Mouse (Mus musculus) c-Kit-positive CD71-positive TER-119-negative erythroid progenitor cells, embryonic 14.5 days (primary cell): Measurements from ENCODE around the gene Ppp1r2.
A peak's percentile ranks its signal among the peaks of the same experiment; 100 is the strongest.

Source experiments
- DNase-seq: peaks from one replicate; pipeline ENCODE4 v3.0.0-alpha.2; 2013; ENCODE audit warnings: low read depth

Ppp1r2 gene

DNA sequence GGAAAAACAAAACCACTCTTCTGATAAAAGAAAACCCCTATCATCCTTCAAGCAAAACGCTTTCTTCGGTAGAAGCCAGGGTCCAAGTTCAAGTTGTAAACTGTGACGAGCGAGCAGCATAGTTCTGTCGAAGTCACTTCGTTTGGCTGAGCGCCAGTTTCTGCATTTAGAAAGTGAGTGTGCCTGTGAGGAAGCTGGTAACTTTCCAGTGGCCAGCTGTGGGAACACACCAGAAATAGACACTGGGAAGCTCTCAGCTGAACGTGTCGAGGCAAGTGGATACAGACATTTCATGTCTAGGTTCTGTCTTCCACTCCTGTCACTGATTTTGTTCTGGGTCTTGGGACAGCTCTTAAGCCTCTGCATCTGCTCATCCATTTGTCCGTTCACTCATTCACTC is 15.2 kb upstream of the Ppp1r2 start:
- no peak for DNase-seq

DNA sequence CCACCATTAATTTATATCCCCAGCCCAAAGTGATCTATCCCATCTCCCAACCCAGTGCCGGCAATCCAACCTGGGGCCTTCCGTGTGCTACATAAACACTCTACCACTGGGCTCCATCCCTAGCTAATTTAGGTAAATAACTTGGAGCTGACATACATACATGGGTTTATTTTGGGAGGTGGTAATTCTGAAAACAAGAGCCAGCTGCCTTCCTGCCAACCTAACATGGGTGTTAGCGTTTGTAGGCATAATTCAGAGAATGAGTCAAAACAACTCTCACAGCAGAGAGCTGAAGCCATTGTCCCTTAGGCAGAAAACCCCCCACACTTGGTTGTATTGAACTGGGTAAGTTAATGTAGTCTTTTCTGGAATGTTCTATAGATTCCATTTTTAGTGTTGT is 12.6 kb upstream of the Ppp1r2 start:
- DNase-seq = no peak

DNA sequence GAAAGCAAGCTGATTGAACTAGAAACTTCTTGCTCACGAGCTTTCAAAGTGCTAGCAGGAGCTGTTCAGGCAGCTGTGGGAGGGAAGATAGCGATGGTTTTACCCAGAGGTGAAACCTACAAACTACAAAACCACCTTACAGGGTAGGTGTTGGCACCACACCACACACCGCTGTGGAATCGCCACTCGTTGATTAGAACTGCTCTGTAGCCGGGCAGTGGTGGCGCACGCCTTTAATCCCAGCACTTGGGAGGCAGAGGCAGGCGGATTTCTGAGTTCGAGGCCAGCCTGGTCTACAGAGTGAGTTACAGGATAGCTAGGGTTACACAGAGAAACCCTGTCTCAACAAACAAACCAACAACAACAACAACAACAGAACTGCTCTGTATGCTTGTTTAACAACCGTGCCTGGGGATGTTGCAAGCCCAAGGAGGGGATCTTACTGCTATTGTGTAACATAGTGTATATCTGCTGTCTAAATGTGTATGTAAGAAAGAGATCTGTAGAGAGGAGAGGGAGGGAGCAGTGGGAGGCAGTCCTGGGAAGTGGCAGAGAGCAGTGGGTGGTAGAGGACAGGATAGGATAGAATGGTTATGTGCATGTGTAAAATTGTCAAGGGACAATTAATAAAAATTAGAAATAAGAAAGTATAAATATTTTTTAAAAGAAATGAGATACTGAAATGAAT is 11.9 kb upstream of the Ppp1r2 start:
- DNase-seq = no peak

DNA sequence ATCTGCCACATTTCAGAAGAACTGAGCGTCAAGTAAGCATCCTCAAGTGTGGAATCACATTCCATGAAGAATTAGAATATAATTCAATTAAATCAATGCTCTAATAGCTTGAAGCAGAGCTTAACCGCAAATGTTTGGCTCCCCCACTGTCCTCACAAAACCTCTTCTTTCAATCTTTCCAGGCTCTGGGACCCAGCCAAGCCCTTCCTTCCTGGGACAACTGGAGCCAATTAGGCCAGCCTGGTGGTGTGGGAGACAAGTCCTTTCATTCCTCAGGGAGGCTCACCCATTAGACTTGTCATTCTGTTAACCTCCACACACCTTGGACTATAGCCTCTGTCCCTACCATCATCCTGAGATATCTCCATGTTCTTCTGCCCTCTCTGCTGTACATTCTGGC is 6.9 kb upstream of the Ppp1r2 start:
- no peak for DNase-seq

DNA sequence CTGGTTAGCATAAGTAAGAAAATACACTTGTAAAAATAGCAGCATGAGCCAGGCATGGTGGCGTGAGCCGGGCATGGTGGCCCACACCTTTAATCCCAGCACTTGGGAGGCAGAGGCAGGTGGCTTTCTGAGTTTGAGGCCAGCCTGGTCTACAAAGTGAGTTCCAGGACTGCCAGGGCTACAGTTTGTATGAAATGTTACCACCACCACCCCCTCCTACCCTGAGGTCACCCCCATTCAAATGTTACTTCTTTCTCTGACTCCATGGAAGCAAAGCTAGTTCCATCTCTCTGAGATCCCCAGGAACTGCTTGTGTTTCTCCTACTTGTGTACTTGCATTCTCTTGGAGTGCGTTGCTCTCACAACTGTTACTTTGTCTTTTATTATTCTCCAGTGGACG is 5.1 kb upstream of the Ppp1r2 start:
- DNase-seq = no peak

DNA sequence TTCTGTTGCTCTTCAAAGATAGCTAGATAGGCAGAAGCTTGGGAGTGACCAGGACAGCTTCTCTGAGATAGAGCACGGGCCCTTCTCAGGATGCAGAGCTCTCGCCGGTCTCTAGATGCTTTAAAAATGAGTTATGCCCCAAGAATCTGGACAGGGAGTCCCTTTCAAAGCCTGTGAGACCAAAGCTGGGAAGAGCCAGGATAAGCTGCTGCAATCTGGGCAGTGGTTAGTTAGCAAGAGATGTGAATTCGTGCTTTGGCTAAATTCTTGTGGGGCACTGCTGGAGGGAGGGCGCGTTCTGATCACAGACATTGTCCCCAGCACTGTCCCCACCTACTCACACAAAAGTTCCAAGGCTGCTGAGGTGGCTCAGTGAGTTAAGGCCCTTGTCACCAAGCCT is 3.5 kb upstream of the Ppp1r2 start:
- no peak for DNase-seq

DNA sequence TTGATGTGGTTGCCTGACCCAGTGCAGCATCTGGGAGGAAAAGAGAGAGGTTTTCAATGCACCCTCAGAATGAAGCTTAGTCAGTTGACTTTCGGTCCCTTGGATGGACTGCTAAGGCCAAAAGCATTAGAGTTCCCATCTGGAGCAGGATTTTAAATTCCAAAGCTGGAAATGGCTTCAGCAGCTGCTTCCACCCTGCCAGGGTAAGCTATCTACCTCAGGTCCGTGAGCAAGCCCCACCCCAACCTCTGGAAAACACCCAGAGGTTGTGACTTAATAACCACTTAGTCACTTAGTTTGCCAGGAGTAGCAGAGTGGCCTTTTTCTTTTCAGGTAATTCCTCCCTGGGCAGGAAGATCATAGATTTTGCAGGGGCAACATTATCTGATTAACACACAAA is 3.0 kb upstream of the Ppp1r2 start:
- no peak for DNase-seq

DNA sequence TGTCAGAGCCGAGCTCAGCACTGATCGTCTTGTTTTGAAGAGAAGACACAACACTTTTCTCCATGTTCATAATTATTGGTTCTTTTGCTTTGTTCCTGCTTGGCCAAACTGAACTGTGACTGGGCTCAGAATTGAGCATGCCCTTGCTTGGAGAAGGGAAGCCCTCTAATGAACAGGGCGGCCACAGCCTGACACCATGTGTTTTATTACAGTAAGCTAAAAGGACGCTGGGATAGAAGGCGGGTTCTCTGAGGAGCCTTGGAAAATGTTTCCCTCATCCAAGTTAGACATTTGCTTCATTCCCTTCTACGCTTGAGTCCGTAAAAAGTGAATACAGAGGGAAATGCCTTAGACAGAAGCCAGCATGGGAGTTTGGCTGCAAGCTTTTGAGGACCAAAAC is 1.9 kb upstream of the Ppp1r2 start:
- DNase-seq = no peak

DNA sequence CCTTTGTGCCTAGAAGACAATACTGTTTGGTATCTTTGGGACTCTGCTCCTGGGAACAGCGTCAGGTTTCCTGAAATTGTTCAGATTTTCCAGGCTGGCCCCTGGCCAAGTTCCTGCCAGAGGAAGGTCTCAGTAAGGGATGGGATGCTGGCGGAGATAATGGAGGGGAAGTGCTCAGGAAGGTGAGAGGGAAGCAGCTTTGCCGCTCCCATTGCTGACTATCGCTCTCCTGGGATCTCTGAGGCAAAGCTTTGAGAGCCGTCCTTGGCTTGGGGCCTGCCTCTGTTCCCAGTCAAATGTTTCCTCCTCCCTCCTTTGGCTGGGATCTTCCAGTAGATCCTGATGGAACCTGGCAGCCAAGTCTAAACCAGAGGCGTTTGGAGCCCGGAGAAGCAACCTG is 1.5 kb upstream of the Ppp1r2 start:
- DNase-seq = no peak

DNA sequence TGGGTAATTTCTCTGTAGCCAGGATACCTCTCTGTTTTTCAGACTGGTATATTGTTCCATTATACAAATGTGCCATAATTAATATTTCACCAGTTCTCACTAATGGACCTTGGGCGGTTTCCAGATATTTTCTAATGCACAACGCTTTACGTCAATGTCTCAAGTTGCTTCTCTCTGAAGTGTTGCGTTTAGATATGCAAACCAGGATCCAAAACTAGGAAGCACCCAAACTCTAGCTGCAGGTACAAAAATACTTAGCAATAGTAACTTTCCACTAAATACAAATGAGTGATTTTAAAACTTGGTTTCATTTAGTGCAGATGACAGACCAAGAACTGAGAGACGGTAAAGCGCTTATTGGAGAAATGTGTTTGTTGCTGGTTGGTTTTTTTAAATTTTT is 993 bp downstream of the Ppp1r2 start:
- peak; percentile 37 for DNase-seq

DNA sequence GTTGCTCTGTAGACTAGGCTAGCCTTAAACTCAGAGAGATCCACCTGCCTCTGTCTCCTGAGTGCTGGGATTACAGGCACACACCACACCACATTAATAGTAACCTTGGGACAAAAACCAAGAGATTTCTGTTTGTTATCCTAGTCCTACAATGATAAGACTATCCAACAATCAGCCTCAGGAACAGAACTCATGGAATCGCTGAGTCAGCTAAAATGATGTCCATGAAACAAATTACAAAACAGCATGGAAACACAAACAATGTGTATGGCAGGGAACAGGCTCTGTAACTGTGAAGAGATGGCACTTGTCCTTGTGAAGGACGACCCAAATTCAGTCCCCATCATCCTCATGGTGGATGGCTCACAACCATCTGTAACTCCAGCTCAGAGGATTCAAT is 8.4 kb downstream of the Ppp1r2 start:
- DNase-seq = no peak

DNA sequence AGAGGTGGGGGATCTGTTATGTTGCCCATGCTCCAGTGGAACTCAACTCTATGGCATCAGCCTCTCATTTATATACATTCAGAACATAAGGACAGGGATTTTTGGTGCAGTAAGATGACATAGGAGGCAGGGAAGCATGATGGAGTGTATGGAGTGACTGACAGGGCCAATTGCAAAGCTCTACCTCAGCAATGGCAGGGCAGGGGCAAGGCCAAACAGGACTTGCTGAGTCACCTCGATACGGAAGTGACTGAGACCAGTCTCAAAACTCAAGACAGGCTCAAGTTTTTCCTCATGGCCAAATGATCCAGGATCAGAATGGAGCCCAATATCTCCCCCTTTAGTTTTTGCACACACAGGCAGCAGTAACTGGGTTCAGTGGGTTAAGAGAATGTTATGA is 18.9 kb downstream of the Ppp1r2 start:
- no peak for DNase-seq

DNA sequence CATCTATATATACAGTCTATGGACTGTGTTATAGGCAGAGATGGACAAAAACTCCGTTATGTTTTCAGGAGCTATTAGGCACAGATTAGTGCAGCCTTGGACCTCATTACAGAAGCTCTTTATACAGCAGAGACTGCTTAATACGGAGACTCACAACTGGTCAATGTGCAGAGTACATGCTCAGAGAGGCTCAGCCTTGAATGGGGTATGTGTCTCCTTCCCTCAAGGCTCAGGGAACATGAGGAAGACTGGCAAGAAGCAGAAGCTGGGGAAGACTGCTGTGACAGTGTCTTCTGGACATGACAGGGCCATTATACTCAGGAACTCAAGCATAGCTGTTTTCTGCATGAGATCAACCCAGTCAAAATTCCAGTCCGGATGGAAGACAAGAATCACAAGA is 19.4 kb downstream of the Ppp1r2 start:
- DNase-seq = no peak

DNA sequence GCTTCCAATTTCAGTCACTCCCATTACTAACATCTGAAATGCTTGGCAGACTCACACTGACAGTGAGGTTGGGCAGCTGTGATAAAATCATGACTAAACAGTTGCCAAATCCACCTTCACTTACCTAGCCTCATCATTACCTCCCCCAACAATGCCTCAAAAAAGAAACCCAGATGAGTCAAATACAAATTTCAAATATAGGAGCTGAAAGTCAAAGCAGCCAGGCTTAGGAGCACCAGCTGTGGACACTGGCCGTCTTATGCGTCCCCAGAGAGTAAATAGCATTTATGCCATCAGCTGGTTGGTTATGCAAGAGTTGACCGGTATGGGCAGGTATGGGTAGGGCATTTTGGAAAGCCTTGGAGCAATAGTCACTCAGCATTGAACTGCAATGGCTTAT is 25.7 kb downstream of the Ppp1r2 start:
- DNase-seq = no peak

DNA sequence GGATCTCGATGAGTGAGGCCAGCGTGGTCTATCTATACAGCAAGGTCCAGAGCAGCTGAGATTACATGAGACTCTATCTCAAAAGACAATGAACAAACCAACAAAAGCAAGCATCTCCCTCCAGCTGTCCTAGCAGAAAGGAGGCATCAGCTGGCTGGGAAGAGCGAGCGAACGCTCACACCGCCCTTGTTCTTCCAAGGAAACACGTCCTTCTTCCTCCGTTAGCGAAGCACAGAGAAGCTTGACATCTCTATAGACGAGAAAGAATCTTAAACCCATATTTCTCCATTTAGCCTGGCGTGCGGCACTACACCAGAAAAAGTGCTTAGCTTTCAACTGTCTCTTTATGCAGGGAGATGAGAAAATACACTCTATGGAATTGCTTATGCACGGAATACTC is 26.4 kb downstream of the Ppp1r2 start:
- DNase-seq = no peak

DNA sequence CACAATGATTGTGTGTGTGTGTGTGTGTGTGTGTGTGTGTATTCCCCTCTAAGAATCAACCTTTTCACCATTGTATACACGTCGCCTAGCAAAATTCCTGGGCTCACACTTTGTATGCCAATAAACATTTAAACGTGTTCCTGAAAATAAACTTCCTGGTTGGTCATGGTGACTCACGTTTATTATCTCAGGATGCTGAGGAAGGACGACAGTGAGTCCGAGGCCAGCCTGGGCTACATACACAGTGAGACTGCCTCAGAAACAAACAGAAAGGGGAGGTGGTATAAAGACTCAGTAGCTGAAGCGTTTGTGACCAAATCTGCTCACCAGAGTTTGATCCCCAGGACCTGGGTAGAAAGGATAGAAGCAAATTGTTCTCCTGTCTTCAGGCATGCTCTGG is 27.6 kb downstream of the Ppp1r2 start:
- DNase-seq = no peak

DNA sequence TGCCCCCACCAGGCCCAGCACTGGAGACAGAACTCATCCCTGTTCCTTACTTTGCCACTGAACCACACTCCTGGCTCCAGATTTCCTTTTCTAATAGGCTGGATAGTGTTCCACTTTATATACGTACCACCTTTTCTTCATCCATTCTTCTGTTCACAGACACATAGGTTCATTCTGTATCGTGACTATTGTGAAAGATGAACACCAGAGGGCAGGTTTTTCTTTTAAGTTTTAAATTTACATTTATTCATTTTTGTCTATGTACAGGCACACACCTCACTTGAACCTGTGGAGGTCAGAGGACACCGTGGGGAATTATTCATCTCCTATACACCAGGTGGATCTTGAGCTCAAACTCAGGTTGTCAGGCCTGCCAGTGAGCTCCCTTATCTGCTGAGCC is 31.0 kb downstream of the Ppp1r2 start:
- no peak for DNase-seq

DNA sequence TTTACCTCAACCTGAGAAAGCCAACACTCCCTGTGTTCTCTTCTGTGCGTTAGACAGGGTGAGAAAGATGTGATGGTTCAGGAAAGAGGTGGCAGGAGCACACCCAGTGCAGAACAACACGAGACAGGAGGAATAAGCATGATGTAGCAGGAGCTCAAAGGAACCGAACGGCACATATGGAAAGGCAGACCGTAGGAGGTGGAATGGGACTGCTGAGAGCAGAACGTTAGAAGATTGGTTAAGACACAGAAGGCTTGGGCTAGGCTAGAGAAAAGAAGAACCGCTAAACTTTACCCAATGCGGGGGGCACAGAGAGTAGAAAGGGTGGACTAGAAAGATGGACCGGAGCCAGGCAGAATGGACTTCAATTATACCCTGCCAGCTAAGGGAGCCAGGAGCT is 33.6 kb downstream of the Ppp1r2 start:
- no peak for DNase-seq

DNA sequence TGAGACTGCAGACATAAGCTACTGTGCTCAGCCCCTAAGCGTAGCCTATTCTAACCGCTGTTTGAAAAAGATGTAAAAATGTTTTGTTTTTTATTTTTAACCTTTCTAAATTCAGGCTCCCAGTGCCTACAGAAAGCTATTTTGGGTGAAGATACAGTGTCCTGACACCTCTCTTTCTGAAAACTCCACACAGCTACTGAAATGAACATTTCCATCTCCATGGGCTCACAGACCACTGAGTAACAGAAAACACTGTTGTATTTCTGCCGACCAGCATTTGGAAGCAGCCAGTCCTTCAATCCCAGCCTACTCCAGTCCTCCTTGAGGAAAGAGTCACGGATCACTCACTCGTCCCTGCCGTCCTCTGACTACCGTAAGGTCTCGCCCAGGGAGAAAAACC is 34.5 kb downstream of the Ppp1r2 start:
- DNase-seq = no peak

DNA sequence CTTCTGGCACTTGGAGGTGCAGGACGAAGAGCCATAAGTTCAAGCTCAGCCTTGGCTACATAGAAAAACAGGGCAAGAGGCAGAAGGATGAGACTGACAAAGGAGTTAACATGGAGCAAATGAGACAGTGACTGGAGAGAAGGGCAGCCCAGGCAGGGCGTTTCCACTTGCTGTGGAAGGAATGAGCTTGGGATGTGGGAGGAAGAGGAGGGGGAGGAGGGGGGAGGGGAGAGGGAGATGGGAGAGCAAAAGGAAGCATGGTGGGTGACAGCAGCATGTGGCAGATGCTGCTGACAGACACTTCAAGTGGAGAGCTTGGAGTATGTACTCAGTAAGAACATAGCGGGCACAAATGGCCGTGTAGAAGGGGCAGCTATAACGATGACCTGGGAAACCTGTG is 36.8 kb downstream of the Ppp1r2 start:
- DNase-seq = no peak

DNA sequence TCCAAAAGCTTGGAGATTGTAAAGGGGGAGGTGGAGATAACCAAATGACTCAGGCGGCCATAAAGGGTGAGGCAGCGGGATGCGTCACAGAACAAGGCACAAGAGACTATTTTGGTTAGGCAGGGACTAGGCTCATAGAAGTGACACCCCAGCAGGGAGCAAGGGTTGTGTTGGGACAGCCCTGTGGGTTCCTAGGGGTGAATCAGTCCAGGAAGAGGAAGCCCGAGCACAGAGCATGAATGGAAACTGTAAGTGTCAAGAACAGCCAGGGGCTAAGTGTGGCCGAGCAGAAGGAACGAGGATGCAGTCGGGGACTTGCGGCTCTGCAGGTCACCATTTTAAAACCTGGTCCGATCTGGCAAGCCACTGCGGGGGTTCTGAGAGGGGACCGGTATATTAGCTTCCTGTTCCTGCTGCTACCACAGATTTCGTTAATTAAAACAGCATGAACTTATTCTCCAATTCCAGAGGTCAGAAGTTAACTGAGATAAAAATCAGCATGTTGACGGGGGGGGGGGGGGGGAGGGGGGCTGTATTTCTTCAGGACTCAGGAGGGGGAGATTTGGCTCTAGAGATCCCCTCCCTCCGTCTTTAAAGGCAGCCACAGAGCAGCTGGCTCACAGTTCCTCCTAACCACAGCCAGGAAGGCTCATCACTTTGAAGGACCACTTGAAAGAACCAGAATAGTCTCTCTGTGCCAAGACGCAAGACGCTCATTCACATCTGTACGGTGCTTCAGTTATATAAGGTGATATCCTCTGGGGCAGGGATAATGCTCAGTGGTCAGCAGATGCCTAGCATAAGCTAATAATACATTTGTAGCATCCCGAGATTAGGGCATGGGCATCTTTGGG is 39.4 kb downstream of the Ppp1r2 start:
- DNase-seq = no peak

DNA sequence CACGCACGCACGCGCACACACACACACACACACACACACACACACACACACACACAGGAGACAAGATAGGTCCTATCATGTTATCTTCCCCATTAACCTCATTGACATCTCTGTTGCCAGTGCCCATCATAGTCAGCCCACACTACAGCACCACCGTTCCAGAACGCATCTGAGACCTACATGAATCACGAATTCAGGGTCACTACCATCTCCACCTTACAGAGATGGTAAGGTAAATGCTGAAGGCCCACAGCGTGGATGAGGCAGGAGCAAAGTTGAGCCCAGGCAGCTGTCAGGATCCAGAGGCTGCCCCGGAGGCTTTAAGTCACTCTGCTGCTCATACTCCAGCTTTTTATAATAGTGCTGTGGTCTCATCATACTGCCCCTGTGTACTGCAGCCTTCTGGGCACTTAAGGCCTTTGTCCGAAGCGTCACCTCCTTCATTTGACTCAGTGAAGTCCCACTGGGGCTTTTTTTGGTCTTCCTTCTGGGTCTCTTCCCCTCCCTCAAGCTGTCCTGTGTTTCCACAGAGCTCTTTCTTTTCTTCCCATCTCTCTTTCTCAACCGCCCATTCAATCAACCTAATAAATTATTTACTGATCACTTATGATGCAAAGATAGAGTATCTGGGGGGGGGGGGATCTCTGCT is 40.1 kb downstream of the Ppp1r2 start:
- DNase-seq = no peak

DNA sequence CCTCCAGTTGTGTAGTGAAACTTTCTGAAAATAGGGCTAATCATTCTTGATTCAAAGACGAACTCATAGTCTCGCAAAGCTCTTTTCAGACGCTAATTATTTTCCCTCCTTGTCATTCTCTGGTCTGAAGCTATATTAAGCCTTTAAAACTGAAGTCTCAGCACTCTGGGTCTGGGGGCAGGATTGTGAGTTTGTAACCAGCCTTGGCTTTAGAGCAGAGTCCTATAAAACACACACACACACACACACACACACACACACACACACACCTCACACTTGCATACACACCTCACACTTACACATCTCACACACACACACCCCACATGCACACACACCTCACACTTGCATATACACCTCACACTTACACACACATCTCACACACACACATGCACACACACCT is 40.7 kb downstream of the Ppp1r2 start:
- no peak for DNase-seq
